Mouse (Mus musculus): ENCODE data around the gene Lamc1.

Lamc1 gene

DNA sequence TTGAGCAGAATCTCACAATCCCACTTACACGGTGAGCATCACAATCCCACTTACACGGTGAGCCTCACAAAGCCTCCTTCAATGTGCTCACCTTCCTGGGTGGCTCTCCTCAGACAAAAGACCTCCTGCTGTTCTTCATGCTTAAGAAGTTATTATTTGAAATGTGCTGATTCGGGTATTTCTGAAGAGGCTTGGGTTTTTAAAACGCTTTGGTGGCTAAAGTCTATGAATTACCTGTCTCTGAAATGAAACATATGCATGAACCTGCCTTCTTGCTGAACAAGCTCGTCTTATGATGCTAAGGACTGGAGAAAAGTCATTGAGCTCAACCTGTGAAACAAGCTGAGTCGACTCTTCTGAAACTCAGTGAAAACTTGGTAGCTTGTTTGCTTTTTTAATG, 36.6 kb downstream of the Lamc1 start:
- DNase-seq, result no peak

DNA sequence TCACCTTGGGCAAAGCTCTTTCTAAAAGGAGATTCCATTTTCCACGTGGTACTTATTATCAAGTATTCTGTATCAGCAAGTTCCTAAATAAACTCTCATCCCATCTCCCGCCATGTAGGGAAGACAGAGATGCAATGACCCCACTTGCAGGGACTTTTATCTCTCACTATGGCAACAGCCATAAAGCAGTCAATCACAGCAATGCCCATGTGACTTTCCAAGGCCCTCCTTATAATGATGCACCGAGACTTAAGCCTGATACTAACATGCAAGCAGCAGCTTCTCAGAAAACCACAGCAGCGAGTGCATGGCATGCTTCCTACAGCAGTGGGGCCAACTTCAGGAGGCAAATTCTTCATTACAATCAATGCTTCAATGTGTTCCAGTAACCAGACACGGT, 39.7 kb downstream of the Lamc1 start:
- no peak for DNase-seq

DNA sequence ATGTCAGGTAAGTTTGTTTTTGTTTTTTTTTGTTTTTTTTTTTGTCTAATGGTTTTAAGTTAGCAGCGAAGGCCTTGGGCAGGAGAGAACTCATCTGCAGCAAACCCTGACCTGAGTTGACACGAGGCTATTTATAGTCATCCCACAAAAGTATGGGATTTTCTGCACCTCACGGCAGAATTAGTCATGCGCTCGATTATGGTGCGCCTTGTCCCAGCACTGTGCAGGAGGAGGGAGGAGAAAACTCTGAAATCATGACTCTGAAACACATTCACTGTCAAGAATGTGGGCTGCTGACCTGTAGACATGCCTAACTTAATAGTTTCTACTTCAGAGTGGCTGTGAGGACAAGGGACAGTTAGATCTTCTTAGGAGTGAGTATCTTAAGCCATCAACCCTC, 40.4 kb downstream of the Lamc1 start:
- DNase-seq, result no peak

DNA sequence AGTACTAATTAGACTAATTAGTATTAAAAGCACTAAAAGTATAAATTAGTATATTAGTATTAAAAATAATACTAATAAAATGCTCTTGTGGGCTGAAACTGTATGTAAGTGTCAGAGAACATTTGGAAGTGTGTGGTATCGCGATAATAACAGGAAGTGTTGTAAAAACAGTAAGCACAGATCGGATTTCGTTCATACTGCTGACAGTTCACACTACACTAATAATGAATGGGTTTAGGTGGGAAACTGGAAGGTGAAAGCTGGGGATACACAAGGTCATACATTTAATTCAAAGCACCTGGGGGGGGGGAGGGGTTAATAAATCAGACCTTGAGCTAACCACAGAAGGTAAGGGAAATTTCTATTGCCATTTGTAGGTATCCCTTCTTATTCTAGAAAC, 41.2 kb downstream of the Lamc1 start:
- no peak for DNase-seq

DNA sequence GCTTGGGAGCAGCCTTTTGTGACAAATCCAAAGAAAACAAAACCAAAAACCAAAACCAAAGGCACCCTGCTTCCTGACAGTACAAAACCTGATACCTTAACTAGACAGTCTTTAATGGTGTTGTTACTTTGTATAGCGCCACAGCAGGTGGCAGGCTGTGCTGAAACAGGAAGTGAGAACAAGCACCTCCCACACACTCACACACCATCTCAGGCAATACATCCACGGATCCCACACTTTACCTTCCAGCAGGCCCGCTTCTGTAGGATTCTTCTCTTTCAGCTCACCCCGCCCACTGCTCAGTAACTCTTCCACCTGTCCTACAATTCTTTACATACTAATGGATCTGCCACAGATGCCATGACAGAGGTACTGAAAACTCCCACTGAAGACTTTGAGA, 44.6 kb downstream of the Lamc1 start:
- DNase-seq, result peak; percentile 60

DNA sequence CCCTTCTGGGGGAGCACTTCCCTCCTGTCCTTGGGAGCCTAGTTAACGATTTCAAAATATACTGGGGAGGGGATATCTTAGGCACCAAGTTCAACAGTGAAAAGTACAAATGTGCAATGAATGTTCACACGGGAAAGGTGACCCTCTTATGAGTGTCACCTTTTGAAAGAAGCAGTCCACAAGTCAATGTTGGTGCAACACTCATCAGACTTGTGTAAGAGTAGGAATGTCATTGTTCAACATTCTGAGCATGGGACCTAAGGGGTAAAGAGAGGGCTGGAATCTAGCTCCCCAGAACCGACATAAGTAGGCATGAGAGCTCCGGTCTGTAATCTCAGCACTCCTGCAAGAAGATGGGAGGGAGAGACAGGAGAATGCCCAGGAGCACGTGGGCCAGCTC, 45.1 kb downstream of the Lamc1 start:
- DNase-seq, result no peak

DNA sequence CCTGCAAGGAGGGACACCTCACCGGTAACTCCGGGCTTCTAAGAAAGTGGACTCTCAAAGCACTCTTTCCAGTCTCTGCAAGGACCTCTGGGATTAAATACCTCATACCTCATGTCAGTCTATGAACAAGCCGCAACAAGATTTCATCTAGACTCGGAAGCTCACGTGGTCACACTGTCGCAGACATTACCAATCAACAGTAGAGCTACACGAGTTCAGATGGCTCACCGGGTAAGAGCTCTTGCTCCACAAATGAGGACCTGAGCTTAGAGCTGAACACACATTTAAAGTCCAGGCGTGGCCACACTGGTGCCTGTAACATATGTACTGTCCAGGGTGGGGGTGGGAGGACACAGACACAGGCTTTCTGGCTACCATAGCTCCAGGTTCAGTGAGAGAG, 46.4 kb downstream of the Lamc1 start:
- no peak for DNase-seq

DNA sequence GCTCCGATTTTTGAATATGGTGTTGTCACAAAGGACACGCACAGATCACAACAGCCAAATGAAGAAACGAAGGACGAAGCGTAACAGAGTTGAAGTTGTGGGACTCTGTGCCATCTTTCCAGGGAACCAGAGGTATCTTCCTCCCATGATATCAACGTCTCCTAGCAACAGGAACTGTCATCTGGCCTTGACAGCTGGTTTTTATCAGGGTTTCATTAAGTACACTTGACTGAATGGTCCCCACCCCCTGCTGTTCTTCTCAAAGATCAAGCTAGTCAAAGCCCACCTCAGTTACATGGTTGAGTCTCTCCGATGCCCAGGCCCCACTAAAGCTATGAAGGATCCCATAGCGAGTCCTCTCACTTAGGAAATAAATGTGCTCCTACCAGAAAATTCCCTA, 47.4 kb downstream of the Lamc1 start:
- no peak for DNase-seq

DNA sequence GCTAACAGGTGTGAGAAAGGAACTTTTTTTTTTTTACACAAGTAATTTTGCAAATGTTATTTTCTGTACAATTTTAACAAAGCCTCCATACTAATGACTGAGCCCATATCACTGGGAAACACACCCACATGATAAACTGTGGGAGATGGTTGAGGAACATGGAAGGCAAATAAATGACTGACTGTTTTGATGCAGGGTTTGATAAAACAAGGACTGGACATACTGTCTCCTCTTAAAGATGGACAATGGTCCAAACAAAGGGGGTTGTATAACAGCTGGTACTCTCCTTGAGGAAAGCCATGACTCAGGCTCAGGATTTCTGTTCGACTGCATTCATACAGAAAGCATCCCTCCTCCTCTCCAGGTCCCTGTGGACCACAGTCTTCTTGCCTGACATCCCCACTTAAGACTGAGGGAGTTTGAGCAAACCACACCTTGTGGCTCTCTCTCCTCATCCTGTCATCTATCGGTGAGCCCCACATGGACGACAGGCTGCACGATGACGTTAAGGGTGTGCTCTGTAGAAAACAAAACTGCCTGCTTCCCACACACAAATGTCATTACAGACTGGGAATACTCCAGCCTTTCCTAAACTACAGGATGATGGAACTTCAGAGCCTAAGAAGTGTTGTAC, 50.1 kb downstream of the Lamc1 start:
- no peak for DNase-seq

DNA sequence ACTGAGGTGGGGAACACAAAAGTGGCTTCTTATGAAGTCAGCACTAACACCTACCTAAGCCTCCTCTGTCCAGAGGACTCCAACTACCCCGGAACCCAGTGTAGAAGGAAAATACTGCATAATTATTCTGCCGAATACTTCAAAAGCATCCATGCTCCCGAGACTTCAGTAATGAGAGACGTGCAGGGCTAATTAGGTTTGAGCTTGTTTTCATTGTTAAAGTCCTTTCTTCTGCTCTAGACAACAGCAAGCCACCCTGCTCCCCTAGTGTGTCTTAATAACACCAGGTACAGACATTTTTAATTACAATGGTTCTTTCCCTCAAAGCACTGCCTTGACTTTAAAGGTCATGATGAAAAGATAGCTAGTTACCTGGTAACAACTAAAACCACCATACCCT, 51.1 kb downstream of the Lamc1 start:
- no peak for DNase-seq

DNA sequence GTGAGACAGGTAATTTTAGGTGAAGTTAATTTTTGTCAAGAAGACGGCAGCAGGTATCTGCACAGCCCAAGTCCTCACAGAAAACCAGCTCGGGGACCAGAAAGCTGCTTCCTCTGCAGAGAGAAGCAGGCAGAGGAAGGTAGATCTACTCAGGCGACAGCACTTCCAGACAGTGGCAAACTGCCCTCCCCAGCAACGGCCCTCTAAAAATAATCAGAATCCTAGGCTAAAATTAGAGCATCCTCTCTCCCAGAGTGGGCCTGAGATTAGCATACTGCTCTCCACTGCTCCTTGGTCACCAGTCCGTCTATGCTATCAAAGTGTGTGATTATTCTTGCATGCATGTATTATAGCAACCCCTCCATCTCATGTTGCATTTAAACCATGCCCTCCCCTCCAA, 52.2 kb downstream of the Lamc1 start:
- no peak for DNase-seq

DNA sequence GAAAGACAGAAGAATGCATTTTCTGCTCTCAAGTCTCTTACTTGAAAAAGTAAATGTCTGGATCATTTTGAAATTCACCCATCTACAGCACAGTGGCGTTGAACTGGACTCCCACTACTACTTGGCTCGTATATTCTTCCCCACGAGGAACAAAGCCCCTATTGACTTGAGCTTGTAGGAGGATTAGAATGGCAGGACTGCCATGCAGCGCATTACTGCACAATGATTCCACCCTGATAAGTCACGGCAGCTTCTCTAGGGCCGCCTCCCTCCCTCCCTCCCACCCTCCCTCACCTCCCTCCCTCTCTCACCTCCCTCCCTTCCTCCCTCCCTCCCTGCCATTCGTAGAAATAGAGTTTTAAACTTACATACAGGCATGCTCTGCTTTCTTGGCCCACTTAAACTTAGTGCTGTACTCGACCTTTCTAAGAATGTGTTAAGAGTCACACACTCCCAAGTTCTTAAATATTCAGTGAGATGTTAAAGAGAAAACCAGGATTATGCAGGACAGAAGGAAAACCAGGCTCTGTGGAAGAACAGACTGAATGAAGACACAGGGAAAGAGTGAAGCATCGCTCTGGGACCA, 54.5 kb downstream of the Lamc1 start:
- no peak for DNase-seq

DNA sequence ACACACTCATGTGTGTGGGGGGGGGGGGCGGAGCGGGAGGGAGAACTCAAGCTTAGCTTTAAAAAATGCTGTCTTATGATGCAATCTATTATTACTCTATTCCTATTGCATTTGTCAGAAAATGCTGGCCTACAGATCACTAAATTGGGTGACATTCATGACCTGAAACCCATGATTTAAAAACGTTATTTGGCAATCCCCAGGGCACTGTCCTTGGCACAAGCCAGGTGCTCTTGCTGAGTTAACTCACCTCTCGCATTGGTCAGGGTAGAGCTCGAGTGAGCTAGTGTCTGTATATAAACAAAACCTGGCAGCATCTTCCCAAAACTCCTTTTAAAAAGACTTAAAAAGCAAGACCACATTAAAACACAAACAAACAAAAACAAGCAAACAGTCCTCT, 57.1 kb downstream of the Lamc1 start:
- DNase-seq, result no peak

DNA sequence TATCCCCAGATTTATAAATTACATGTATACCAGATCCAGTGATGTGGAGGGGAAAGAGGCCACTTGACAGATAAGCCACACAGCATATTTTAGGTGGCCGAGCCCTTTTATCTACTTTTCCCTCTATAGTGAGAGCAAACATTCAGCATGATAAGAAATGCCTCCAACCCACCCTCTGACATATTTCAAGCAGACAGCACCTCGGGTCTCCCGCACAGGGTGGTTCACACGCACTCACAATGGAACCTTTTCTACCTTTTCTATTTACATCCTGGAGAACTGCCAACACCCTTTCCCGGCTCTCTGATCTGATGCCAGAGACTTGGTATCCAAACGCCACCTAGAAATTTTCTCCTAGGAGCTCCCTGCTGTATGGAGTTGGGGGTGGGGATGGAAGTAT, 58.0 kb downstream of the Lamc1 start:
- DNase-seq, result no peak

DNA sequence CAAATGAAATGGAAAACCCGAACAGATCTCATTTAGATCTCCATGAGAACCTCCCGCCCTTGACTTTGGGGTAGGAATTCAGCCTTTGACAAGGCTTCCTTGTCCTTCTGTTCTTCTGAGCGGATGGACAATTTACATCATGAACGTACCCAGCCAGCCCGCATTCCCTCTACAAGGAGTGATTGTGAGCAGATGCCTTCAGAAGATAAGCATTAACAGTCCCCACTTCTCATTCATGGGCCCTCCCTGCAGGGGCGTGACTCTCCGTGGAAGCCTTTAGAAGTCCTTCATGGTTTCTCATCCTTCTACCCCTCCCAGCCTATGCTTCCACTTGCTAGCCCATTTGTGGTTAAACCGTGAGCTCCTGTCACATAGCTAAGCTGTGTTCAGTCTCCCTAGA, 58.9 kb downstream of the Lamc1 start:
- no peak for DNase-seq

DNA sequence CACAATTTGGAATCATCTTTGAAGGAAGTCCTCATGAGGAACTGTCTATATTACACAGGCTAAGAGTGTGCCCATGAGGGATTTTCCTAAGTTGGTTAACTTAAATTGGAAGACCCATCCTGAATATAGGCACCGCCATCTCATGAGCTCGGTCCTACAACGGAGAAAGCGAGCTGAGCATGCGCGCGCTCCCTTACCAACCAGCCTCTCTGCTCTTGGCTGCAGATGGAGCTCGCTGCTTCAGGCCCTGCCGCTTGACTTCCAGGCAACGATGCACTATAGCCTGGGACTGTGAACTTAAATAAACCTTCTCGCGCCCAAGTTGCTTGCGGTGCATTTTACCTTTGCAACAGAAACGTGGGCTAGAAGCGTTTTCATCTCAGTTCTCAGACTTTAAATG, 61.8 kb downstream of the Lamc1 start:
- no peak for DNase-seq

DNA sequence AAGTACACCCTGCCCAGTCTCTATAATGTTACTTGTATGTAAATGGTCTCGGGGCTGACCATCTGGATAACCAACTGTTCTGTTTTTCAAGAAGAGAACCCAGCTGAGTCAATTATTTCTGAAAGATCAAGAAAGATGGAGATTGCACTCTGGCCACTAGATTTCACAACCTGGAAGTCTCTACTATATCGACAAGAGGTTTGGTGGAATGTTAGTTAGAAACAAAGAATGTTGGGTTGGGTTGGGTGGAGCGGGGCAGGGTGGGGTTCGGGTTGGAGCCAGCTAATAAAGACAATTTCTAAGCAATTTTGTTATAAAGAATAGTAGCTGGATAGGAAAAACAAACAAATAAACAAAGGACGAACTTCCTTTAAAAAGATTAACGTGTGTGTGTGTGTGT, 62.9 kb downstream of the Lamc1 start:
- DNase-seq, result no peak

DNA sequence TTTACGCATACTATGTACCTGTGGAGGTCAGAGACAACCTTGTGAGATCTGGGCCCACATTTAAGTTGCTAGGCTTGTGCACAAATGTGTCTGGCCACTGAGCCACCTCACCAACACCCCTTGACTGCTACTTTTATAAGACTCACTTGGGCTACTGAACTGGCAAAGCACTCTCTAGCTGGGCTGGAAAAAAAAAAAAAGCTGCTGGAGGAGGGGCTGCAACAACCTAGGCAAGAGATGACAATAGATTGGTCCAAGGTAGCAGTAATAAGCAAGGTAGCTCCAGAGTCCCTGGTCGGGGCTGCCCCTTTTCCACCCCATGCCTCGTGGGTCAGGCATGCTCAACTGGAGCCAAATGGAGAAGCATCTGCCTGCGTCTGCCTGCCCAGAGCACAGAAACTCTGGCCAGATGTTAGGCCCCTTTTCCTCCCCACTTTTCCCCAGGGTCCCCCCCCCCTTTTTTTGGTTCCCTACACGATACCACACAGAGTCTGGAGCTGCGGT, 63.7 kb downstream of the Lamc1 start:
- DNase-seq, result no peak

DNA sequence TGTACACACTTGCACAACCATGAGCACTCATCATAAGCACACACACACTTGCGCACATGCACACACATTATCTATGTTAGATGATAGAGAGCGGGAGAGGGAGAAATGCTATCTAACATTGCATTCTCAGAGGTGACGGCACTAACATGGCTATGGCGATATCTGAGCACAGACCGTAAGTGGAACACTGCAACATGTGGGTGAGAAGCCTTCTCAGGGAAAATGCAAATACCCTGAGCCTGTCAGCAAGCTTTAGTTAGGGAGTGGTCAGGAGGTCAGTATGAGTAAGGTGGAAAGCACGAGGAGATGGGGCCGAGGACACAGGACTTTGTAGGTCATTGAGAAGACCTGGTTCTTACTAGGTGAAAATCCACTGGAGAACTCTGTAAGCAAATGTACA, 64.3 kb downstream of the Lamc1 start:
- DNase-seq, result no peak

DNA sequence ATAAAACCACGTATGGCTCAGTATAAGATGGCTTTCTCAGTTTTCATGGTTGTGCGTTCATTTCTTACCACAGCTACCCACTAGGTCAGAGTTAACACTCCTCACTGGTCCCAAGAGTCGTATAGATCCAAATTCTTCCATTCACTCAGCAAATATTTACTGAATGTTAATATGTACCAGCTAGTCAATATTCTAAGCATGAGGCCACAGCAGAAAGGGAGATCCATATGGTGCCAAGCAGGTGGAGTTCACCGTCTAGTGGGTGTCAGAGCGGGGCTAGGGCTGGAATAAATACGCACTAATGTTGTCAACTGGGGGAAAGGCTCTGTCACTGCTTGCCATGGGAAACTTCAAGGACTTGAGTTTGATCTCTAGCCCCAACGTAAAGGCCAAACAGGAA, 64.9 kb downstream of the Lamc1 start:
- no peak for DNase-seq

DNA sequence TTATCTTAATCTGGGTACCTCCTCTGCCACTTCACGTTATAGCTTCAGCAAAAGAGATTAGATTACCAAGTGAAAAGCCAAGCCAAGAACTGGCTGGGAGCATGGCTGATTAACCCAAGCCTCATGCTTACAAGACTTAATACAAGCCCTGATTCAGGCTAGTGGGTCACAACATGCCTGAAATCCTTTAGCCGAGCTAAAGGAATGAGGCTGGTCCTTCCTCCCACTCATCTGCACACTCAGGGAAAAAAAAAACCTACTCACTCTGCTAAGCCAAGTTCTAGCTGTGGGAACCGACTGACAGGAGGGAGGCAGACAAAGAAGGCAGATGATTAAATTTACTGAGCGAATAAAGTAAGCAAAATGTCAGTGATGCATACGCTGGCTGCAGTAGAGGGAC, 65.7 kb downstream of the Lamc1 start:
- no peak for DNase-seq

DNA sequence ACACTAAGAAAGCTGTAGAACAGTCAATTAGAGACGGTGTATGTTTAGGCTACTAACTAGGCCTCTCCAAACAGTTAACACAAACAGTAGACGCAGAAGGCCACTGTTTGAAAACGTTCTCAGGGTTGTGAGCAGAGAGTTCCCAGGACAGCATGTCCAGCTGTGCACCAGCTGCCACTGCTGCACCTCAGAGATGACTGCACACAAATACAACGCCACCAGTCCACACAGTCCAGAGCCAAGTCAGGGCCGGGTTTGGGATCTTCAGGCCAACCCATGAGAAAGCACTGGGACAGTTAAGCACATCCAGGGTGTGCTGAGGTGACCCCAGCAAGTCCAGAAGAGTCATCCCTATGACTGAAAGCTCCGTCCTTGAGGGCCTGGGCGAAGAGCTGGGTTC, 67.0 kb downstream of the Lamc1 start:
- DNase-seq, result no peak

DNA sequence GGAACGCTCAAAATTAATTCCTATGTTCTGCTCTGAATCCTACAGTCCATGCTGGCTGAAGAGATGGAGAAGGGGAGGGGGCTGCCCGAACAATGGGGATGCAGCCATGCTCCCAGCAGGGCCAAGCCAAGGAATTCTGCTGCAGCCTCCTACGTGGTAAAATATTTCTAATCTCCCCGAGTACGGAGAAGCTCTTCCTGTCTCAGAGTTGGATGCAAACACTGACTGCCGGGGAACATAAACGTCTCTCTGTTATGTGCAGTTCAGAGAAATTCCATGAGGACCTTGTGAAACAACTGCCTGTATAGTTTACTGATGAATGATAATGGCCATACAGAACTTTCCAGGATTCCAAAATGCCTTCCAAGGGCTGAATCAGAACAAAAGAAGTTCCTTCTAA, 67.5 kb downstream of the Lamc1 start:
- no peak for DNase-seq

DNA sequence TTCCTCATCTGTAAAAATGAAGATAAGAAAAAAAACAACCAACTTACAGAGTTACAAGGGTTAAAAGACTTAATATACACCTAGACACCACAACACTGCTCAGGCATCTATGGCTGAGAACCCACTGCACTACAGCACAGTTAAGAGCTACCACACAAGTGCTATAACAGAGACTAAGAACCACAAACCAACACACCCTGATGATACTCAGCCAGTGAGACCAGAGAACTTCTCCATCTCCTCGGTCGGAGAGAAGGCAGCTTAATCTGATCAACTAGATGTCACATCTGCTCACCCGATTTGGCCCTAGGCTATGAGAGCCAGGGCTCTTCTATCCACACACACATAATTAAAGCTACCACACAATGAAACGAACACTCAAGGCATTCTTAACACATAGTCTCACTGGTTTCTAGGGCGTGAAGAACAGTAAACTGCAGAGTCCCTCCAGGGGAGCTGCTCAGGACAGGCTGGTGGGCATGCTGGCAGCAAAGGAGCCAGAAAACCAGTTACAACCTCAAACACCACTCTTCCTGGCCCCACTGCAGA, 72.8 kb downstream of the Lamc1 start:
- DNase-seq, result no peak
